Mouse (Mus musculus) G1E (cell line): ENCODE data around the gene Dmrt1. TPM values are rescaled to one million over a fixed set of nuclear protein-coding genes. Genes with fewer than 3 reads are reported as not detected.
"Not testable (repeated sequence)": the region's sequence is repeated elsewhere in the genome, so short reads cannot be mapped to it uniquely, and the experiment has no call there.

Experiments
- ATAC-seq: 2 replicates; pipeline ENCODE4 v1.8.0; 2016; ENCODE audit warnings: mild to moderate bottlenecking; ENCODE audit not compliant: insufficient number of reproducible peaks, poor library complexity, low FRiP score, severe bottlenecking; ENCODE audit errors: extremely low read depth
- DNase-seq: peaks from one replicate; pipeline ENCODE4 v3.0.0; 2012; ENCODE audit warnings: low spot score
- H3K27me3 ChIP-seq: 2 replicates; pipeline ENCODE4 v1.6.1; 2012; ENCODE audit warnings: mild to moderate bottlenecking, low read length, inconsistent platforms; ENCODE audit not compliant: insufficient read depth
- H3K36me3 ChIP-seq: replicated peaks from 2 replicates; pipeline ENCODE3; 2012; ENCODE audit warnings: mild to moderate bottlenecking, inconsistent platforms
- H3K4me1 ChIP-seq: 2 replicates; pipeline ENCODE4 v1.6.1; 2012; ENCODE audit warnings: low read depth, low read length, inconsistent platforms, mixed read lengths; ENCODE audit not compliant: insufficient read depth
- H3K4me3 ChIP-seq: 2 replicates; pipeline ENCODE4 v1.5.1; 2012; ENCODE audit warnings: low read depth, mild to moderate bottlenecking, inconsistent platforms, low read length, moderate library complexity, mixed read lengths
- H3K9me3 ChIP-seq: replicated peaks from 2 replicates; pipeline ENCODE4 v1.6.1; 2012; ENCODE audit warnings: inconsistent platforms
- CTCF ChIP-seq: IDR thresholded peaks from 2 replicates; pipeline ENCODE4 v1.5.1; 2012; ENCODE audit warnings: low read depth, low read length, inconsistent platforms, mixed read lengths
- GATA1 ChIP-seq: IDR thresholded peaks from 2 replicates; pipeline ENCODE4 v1.6.1; 2012; ENCODE audit warnings: borderline replicate concordance, low read length, inconsistent platforms, mixed read lengths
- GATA2 ChIP-seq: IDR thresholded peaks from 2 replicates; pipeline ENCODE4 v1.6.1; 2012; ENCODE audit warnings: low read depth, low read length, inconsistent platforms, borderline replicate concordance
- POLR2AphosphoS5 ChIP-seq: IDR thresholded peaks from 2 replicates; pipeline ENCODE4 v1.6.1; 2012; ENCODE audit warnings: low read depth, low read length, inconsistent platforms; ENCODE audit not compliant: insufficient replicate concordance
- TAL1 ChIP-seq: conservative IDR thresholded peaks from 2 replicates; pipeline ENCODE4 v1.6.1; 2012; ENCODE audit warnings: low read depth, low read length, inconsistent platforms, mixed read lengths
- polyA plus RNA-seq: library from polyadenylated mRNA; stranded (reverse); fragments of >175 nt; gene quantifications from 2 replicates; pipeline ENCODE4 v1.2.3, GENCODE M21; 2012
- total RNA-seq, 2 experiments: library from RNA; stranded (forward) in 1 of 2; stranded (reverse) in 1 of 2; fragments of 200-1000 nt in 1 of 2; fragments of >200 nt in 1 of 2; fragmentation: Nextera tagmentation in 1 of 2; gene quantifications; 2 replicates each; pipeline ENCODE4 v1.2.3; 2014 to 2017

Dmrt1 gene
- total RNA-seq (2014; fragmentation: Nextera tagmentation) (not detected in 2 replicates), total RNA-seq (2017) (not detected in 2 replicates), polyA plus RNA-seq (not detected in 2 replicates)

- no peak within 1 kb of the TSS; the same call in 1 of the 2 replicates for H3K4me3 ChIP-seq
- DNase-seq (no peak), ATAC-seq (no peak)
- TF ChIP-seq GATA2 (no peak), POLR2AphosphoS5 (no peak), TAL1 (no peak), CTCF (no peak), GATA1 (no peak)
- no peaks in the 10 kb centered on the region for H3K36me3 ChIP-seq
- H3K27me3 ChIP-seq = no peaks in the 10 kb centered on the region
- no peaks in the 10 kb centered on the region for H3K4me1 ChIP-seq
- H3K9me3 ChIP-seq = peaks cover 55% of the 10 kb centered on the region
These were observed at the start of gene Dmrt1 for GRCm38 (mm10) chr19:25505360-25506196. TSS of gene Dmrt1 (plus strand) at chr19:25505618.

GRCm38 (mm10) chr19:25460760-25461159 is 44.7 kb upstream of the Dmrt1 start:
- no peaks in the 10 kb centered on the region for H3K27me3 ChIP-seq
- no peak for DNase-seq
- no peaks in the 10 kb centered on the region for H3K4me1 ChIP-seq
- no peak for TF ChIP-seq GATA1
- no peak for TF ChIP-seq TAL1
- no peak for TF ChIP-seq CTCF
- no peak for TF ChIP-seq POLR2AphosphoS5
- no peak for TF ChIP-seq GATA2
- H3K9me3 ChIP-seq = peaks cover 59% of the 10 kb centered on the region
- no peak overlapping the region for H3K4me3 ChIP-seq
- ATAC-seq = no peak
- H3K36me3 ChIP-seq = no peaks in the 10 kb centered on the region

DNA sequence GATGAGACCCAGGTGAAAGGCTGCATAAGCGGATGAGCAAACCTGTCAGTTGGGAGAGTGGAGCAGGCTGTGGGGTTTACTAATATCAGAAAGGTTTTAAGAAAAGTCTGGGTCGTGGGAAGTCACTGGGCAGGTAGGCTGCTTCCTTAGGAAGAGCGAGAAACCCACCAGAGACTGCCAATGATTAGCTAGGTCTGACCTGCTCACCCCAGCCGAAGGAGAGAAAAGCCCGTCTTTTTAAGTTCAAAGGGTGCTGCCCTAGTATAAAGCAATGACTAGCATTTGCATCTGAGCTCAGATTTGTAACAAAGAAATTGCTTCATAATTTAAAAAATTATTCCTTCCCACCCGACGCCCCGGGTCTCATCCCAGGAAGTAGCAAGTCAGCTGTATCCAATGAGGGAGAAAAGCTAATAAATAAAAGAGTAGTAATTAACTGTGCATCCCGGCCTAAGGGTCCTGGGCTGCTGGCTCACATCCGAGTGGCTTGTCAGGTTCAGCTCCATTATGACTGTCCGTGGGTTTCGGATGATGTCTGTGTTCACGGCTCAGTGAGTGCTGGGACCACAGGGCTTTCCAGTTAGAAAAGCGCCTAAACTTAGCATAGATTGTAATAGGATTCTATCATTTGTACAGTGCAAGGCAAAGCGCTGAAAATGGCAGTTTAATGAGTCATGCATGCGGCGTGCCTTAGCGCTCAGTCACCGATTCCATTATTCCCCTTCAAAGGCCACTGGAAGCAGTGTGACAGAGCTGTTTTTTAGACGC is 43.7 kb upstream of the Dmrt1 start:
- no peak for TF ChIP-seq TAL1
- TF ChIP-seq POLR2AphosphoS5 = no peak
- TF ChIP-seq CTCF = no peak
- no peak for TF ChIP-seq GATA2
- TF ChIP-seq GATA1 = no peak
- Histone ChIP-seq H3K9me3 (peaks cover 55% of the 10 kb centered on the region), H3K36me3 (no peaks in the 10 kb centered on the region), H3K27me3 (no peaks in the 10 kb centered on the region), H3K4me3 (no peak overlapping the region), H3K4me1 (no peaks in the 10 kb centered on the region)
- DNase-seq = no peak
- ATAC-seq = no peak

DNA sequence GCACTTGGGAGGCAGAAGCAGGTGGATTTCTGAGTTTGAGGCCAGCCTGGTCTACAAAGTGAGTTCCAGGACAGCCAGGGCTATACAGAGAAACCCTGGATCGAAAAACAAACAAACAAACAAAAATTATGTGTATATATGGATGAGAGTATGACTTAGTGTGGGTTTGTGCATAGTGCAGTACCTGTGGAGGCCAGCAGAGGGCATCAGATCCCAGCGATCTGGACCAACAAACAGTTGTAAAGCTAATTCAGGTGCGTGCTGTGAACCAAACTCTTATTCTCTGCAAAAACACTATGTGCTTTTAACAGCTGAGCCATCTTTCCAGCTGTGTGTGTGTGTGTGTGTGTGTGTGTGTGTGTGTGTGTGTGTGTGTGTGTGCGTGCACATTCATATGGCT is 29.6 kb upstream of the Dmrt1 start:
- H3K4me1 ChIP-seq, H3K27me3 ChIP-seq, H3K4me3 ChIP-seq, DNase-seq, H3K36me3 ChIP-seq, ATAC-seq: not testable (repeated sequence)
- TF ChIP-seq CTCF = peak; percentile 43; the same call in 1 of the 2 replicates
- H3K9me3 ChIP-seq = peaks cover 50% of the 10 kb centered on the region

DNA sequence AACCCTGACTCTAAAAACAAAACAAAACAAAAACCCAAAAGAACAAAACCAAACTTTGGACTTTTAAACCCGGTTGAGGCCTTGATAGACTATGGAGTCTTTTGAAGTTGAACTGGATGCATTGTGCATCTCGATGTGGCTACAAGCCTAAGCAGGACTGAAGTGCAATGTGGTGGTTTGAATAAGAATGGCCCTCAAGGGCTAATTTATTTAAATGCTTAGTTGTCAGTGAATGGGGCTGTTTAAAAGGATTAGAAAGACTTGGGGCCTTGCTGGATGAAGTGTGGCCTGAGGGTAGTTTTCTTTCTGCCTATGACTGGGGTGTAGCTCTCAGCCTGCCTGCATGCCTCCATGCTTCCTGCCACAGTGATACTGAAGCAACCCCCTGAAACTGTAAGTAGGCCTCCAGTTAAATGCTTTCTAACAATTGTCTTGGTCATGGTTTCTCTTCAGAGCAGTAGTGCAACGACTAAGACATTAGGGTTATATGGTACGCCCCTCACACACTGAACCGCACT is 26.2 kb upstream of the Dmrt1 start:
- no peaks in the 10 kb centered on the region for H3K4me1 ChIP-seq
- H3K36me3 ChIP-seq = no peaks in the 10 kb centered on the region
- no peak for DNase-seq
- no peak for ATAC-seq
- no peak for TF ChIP-seq GATA2
- no peak for TF ChIP-seq TAL1
- TF ChIP-seq GATA1 = no peak
- TF ChIP-seq POLR2AphosphoS5 = no peak
- no peak for TF ChIP-seq CTCF
- H3K27me3 ChIP-seq = no peaks in the 10 kb centered on the region
- H3K9me3 ChIP-seq = peaks cover 30% of the 10 kb centered on the region
- no peak overlapping the region for H3K4me3 ChIP-seq

- TF ChIP-seq GATA2 (no peak), POLR2AphosphoS5 (no peak), TAL1 (no peak), GATA1 (no peak), CTCF (no peak)
- no peak for ATAC-seq
- no peaks in the 10 kb centered on the region for H3K36me3 ChIP-seq
These were observed 24.6 kb upstream of the Dmrt1 start for GRCm38 (mm10) chr19:25480820-25481219.

More at GRCm38 (mm10) chr19:25480820-25481219, 24.6 kb upstream of the Dmrt1 start:
- H3K9me3 ChIP-seq = peaks cover 25% of the 10 kb centered on the region
- H3K4me1 ChIP-seq = no peaks in the 10 kb centered on the region
- DNase-seq = no peak
- no peak overlapping the region for H3K4me3 ChIP-seq
- H3K27me3 ChIP-seq = no peaks in the 10 kb centered on the region
